Mouse (Mus musculus): Measurements from ENCODE around the gene Rangap1. TPM values are rescaled to one million over a fixed set of nuclear protein-coding genes. Genes with fewer than 3 reads are reported as not detected.
A peak's percentile ranks its signal among the peaks of the same experiment; 100 is the strongest.

Rangap1 gene
- polyA plus RNA-seq, 1 experiment from 2014 or later, result 33.7 TPM

DNA sequence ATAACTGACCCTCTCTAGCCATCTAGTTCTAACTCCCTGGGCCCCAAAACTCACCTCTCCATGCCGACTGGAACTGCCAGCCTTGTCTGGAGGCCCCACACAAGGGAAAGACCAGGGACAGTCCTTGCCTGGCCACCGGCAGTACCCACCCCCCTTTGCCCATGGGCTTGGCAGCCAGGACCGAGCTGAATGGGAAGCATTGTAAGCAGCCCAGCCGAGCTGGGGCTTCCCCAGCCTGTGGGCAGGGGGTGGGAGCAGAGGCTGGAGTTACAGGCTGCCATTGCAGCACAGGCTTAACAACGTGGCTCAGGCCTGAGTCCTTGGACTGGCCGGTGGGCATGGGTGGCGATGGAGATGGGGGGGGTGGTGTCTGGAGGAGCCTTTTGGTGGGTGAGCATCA, 48.2 kb downstream of the Rangap1 start, which contains the start of gene Chadl:
Chadl (minus strand) TSS at position 113 of the 400 bp plus-strand sequence.
- Histone ChIP-seq H3K79me2 (ENCODE audit: inconsistent target) (no peaks in the 10 kb centered on the region), H3K27ac (no peak within 1 kb of the TSS), H3K36me3 (ENCODE audit: inconsistent target) (no peaks in the 10 kb centered on the region), H3K4me3 (ENCODE audit: inconsistent target) (no peak within 1 kb of the TSS)
- WGBS (ENCODE audit: missing documents), result 79% methylated on average over 7 of the region's 7 CpGs

DNA sequence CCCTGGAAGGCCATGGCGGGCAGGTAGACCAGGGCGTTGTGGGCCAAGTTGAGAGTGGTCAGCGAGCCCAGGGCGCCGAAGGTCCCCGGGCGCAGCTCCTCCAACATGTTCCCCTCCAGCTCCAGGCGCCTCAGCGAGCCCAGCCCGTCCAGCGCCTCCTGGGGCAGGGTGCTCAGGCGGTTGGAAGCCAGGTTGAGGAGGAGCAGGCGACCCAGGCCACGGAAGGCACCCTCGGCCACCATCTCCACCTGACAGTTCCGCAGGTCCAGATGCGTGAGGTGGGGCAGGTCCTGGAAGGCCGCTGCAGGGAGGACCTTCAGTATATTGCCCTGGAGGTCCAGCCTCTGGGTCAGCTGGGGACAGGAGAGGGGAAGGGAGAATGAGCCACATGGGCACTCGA, 50.4 kb downstream of the Rangap1 start:
- Histone ChIP-seq H3K36me3 (ENCODE audit: inconsistent target) (no peaks in the 10 kb centered on the region), H3K79me2 (ENCODE audit: inconsistent target) (no peaks in the 10 kb centered on the region), H3K4me3 (ENCODE audit: inconsistent target) (no peak overlapping the region), H3K27ac (no peak overlapping the region)
- WGBS (ENCODE audit: missing documents), result 94% methylated on average over 8 of the region's 19 CpGs

DNA sequence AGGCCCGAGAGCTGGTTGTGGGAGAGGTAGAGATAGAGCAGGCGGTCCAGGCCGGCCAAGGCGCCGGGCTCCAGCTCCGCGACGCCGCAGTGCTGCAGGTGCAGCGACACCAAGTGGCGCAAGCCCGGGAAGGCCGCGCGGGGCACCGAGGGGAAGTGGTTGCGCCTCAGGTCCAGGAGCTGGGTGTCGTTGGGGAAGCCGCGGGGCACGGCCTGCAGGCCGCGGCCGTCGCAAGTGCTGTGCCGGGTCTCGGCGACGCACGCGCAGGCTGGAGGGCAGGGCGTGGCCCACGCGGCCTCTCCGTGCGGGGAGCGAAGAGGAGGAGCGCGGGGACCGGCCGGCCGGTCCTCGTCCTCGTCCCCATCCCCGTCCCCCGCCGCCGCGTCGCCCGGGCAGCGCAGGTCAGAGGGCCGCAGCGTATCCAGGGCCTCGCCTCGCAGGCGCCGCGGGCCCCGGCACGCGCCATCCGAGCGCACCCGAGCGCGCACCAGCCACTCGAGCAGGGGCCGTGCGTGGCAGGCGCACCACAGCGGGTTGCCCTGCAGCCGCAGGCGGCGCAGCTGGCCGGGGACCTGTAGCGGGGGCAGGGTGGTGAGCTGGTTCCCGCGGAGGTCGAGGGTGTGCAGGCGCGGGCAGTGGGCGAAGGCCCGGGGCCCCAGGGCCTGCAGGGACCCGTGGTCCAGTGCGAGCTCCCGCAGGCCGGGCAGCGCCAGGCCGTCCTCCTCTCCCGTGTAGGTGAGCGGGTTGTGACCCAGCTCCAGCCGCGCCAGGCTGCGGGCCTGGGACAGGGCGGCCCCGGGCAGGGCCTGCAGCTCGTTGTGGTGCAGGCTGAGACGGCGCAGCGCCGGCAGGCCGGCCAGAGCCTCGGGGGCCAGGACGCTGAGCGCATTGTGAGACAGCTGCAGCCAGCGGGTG, 51.1 kb downstream of the Rangap1 start:
- 3% methylated on average over 94 of the region's 107 CpGs for WGBS (ENCODE audit: missing documents)
- no peak overlapping the region for H3K4me3 ChIP-seq (ENCODE audit: inconsistent target)
- no peak overlapping the region for H3K27ac ChIP-seq
- no peaks in the 10 kb centered on the region for H3K36me3 ChIP-seq (ENCODE audit: inconsistent target)
- H3K79me2 ChIP-seq (ENCODE audit: inconsistent target), result no peaks in the 10 kb centered on the region

DNA sequence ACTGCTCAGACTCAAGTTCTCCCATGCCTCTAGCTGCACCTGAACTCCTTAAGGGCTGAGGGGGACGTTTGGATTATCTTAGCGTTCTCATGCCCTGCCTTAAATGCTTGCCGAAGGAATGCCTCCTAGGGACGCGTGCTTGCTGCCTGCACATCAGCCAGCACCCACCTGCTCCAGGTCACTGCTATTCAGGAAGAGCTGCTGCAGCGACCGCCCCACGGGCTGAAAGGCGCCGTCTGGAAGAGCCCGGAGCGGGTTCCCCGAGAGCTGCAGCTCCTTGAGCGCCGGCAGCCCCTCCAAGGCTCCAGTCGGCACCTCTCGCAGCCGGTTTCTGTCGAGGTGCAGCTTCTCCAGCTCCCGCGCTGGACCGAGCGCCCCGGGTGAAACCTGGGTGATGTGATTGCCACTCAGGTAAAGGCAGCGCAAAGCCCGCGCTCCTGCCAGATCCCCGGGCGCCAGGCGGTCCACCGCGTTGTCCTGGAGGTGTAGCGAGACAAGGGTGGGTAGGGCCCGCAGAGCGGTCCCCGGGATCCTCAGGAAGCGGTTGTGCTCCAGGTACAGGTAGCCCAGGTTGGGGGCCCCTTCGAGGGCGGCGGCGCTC, 51.9 kb downstream of the Rangap1 start:
- no peaks in the 10 kb centered on the region for H3K36me3 ChIP-seq (ENCODE audit: inconsistent target)
- no peak overlapping the region for H3K27ac ChIP-seq
- no peak overlapping the region for H3K4me3 ChIP-seq (ENCODE audit: inconsistent target)
- H3K79me2 ChIP-seq (ENCODE audit: inconsistent target), result no peaks in the 10 kb centered on the region
- 11% methylated on average over 41 of the region's 41 CpGs for WGBS (ENCODE audit: missing documents)

DNA sequence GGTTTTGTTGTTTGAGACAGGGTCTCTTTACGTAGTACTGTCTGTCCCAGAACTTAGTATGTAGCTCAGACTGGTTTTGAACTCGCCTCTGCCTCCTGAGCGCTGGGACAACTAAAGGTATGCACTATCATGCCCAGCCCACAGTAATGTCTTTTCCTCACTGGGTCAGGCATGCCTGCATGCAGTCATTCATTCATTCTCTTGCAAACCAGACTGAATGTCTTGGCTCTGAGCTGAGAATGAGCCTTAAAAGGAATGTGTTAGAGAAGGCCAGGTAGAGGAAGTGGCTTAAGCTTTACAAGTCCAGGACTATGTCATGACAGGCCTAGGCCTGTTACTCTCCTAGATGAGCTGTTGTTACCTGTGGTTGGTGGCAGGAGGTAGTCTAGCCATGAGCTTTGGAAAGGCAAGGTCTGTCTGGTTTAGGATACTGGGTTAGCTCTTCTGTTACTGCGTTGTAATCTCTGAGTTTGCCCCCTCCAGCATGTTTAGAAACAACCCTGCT, 65.0 kb downstream of the Rangap1 start:
- H3K36me3 ChIP-seq (ENCODE audit: inconsistent target), result peaks cover 34% of the 10 kb centered on the region

DNA sequence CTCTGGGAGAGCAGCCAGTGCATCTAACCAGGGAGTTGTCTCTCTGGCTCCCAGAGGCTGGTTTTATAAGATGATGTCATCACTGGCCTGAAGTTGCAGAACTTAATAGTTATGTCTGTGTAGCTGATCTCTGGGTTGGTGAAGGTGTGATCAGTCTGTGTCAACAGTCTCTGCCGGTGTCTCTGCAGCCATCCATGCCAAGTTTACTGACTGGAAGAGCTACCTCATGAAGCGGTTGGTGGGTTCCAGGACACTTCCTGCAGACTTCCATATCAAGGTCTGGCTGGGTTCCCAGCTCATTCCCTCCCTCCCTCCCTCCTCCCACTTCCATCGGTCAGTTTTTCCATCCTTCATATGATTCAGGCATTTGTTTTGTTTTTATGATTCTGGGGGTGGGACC, 68.7 kb downstream of the Rangap1 start:
- no peaks in the 10 kb centered on the region for H3K36me3 ChIP-seq (ENCODE audit: inconsistent target)
- WGBS (ENCODE audit: missing documents), result 88% methylated on average over 3 of the region's 3 CpGs
- H3K27ac ChIP-seq, result no peak overlapping the region
- no peak overlapping the region for H3K4me3 ChIP-seq (ENCODE audit: inconsistent target)
- no peaks in the 10 kb centered on the region for H3K79me2 ChIP-seq (ENCODE audit: inconsistent target)

More for the DNA sequence above, 65.0 kb downstream of the Rangap1 start:
- H3K4me3 ChIP-seq (ENCODE audit: inconsistent target), result no peak overlapping the region
- no peak overlapping the region for H3K27ac ChIP-seq
- H3K79me2 ChIP-seq (ENCODE audit: inconsistent target), result no peaks in the 10 kb centered on the region
- WGBS (ENCODE audit: missing documents), result 100% methylated on average over 4 of the region's 4 CpGs

DNA sequence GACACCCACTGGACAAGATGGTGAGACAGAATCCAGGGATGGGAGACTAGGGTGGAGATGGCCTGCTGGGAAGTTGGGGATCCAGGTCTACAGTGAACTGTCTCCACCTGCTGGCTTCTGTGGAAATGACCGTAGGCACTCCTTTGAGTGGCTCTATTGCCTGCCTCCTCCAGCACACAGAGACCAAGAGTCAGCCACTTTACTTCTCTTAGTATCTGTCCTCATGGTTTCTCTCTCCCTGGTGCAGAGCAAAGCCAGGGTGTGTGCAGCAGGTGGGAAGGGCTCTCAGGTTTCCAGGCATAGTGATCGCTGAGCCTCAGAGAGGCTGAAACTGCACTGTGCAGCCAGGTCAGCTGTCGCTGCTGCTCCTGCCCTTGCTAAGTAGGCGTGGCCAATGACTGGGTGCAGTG, 75.1 kb downstream of the Rangap1 start:
- WGBS (ENCODE audit: missing documents), result 96% methylated on average over 4 of the region's 4 CpGs

DNA sequence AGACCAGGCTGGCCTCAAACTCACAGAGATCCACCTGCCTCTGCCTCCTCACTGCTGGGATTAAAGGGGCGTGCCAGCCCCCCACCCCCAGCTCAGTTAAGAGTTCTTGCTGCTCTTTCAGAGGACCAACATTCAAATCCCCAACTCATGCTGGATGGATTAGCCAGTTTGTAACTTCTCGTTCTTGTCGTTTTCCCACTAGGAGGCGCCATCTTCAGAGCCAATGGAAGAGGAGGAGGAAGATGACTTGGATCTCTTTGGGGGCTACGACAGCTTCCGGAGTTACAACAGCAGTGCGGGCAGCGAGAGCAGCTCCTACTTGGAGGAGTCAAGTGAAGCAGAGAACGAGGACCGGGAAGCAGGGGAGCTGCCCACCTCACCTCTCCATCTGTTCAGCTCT, 78.4 kb downstream of the Rangap1 start:
- H3K4me3 ChIP-seq (ENCODE audit: inconsistent target), result no peak overlapping the region
- peaks cover 23% of the 10 kb centered on the region for H3K79me2 ChIP-seq (ENCODE audit: inconsistent target)
- H3K36me3 ChIP-seq (ENCODE audit: inconsistent target), result peaks cover 23% of the 10 kb centered on the region
- no peak overlapping the region for H3K27ac ChIP-seq
- 87% methylated on average over 10 of the region's 10 CpGs for WGBS (ENCODE audit: missing documents)

More for the DNA sequence above, 75.1 kb downstream of the Rangap1 start:
- H3K4me3 ChIP-seq (ENCODE audit: inconsistent target), result no peak overlapping the region
- no peak overlapping the region for H3K27ac ChIP-seq
- peaks cover 11% of the 10 kb centered on the region for H3K79me2 ChIP-seq (ENCODE audit: inconsistent target)
- H3K36me3 ChIP-seq (ENCODE audit: inconsistent target), result peaks cover 23% of the 10 kb centered on the region

DNA sequence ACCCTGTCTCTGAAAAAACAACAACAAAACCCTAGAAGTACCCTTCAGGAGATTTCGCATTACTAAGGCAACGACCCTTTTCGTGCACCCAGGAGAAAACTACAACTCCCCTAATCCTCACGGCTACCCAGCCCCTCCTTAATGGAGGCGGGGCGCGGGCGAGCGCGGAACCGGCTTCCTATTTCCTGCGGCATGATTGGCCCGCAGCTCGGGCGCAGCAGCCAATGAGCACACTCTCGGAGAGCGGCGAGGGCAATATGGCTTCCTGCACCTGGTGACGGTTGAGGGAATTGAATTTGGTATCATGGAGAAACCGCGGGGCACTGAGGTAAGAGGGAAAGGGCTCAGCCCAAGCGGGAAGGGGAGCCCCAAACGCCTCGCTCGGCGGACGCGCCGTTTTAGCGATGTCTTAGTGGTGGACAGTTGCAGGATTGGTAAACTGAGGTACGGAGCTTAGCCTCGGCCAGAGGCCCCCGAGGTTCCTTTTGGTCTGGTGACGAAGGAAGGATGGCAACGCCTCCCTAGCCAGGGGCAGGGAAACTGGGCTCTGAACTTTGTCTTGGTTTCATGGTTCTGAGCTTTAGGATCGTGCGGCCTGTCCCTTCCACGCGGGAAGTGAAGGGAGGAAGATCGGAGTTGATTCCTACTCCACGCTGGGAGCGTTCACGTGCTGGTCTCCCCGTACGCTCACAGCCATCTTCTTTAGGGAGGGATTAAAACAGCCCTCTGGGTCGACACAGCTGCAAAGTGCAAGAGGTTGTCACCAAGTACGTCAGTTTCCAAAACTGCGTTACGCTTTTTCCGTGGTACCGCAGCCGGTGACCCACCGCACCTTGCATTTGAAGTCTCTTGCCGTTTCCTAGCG, 81.4 kb downstream of the Rangap1 start, which contains the start of gene L3mbtl2:
L3mbtl2 (plus strand) TSS at position 193 of the 865 bp plus-strand sequence.
- Histone ChIP-seq H3K27ac (peak within 1 kb of the TSS; percentile 57), H3K36me3 (ENCODE audit: inconsistent target) (peaks cover 14% of the 10 kb centered on the region)
- WGBS (ENCODE audit: missing documents), result 1% methylated on average over 44 of the region's 55 CpGs

DNA sequence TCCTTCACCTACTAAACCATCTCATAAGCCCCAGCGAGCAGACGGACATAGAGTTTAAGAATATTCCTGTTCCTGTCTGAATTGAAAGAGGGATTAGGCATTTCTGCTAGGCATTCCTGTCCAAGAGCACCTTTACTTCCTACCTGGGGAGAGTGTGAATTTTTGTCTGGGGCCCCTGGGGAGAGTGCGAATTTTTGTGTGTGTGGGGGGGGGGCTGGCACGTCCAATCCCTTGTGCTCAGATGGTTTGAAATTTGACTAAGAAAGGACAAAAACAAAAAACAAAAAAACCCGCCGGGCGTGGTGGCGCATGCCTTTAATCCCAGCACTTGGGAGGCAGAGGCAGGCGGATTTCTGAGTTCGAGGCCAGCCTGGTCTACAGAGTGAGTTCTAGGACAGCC, 82.0 kb downstream of the Rangap1 start:
- H3K27ac ChIP-seq, result no peak overlapping the region
- H3K4me3 ChIP-seq (ENCODE audit: inconsistent target), result peak overlapping the region; percentile 99; the same call in 1 of the 2 replicates
- peaks cover 8% of the 10 kb centered on the region for H3K36me3 ChIP-seq (ENCODE audit: inconsistent target)
- H3K79me2 ChIP-seq (ENCODE audit: inconsistent target), result peaks cover 23% of the 10 kb centered on the region
- WGBS (ENCODE audit: missing documents), result 89% methylated on average over 8 of the region's 10 CpGs

More for the DNA sequence above, 81.4 kb downstream of the Rangap1 start, which contains the start of gene L3mbtl2:
- Histone ChIP-seq H3K4me3 (ENCODE audit: inconsistent target) (peak within 1 kb of the TSS; percentile 99), H3K79me2 (ENCODE audit: inconsistent target) (peaks cover 23% of the 10 kb centered on the region)

DNA sequence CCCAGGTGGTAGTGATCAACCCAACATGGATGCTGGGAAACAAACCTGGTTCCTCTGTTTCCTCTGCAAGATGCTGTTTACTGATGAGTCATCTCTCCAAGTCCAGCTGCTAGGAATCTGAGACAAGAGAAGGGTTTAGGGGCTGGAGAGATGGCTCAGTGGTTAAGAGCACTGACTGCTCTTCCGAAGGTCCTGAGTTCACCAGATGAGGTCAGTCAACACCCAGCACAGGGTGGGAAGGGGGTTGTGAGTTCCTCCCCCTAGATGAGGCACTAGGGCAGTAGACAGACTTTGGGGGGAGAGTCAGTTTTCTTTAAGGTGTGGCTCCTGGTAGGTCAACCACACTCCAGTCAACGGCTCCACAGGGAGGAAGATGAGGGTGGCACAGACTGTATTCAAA, 83.6 kb downstream of the Rangap1 start:
- WGBS (ENCODE audit: missing documents), result 100% methylated on average over 2 of the region's 2 CpGs
- no peaks in the 10 kb centered on the region for H3K36me3 ChIP-seq (ENCODE audit: inconsistent target)
- H3K4me3 ChIP-seq (ENCODE audit: inconsistent target), result no peak overlapping the region
- peaks cover 23% of the 10 kb centered on the region for H3K79me2 ChIP-seq (ENCODE audit: inconsistent target)
- H3K27ac ChIP-seq, result no peak overlapping the region

All from macrophage (primary cell).